18 mouse cellular contexts compared by ENCODE assay signal in genomic region chr1:93009196-93009595, GRCm38 (mm10). TPM values are rescaled to one million over a fixed set of nuclear protein-coding genes. Genes with fewer than 3 reads are reported as not detected.
DNase-seq lines count a peak whose midpoint lies in the region; ATAC-seq lines count a peak whose summit lies in the region.
"Had no signal": no experiment of that assay in that cellular context is flagged by ENCODE, and none has a peak within 500 bp of the region (broad histone marks: within the 10 kb centered on the region; RNA-seq: fewer than 3 reads in every experiment).

No protein-coding gene starts in this region.

- WGBS in lung, embryonic 16.5 days = 32% methylated on average over 4 of the region's 4 CpGs

- no peaks in the 10 kb centered on the region for H3K27me3 ChIP-seq in lung, embryonic 16.5 days (ENCODE audit: control insufficient read depth, insufficient read depth, low read depth, low read length)
- H3K27me3 ChIP-seq: embryonic facial prominence, embryonic 12.5 days; forebrain, embryonic 13.5 days; hindbrain, embryonic 15.5 days; stomach, embryonic 15.5 days had no signal

- H3K4me2 ChIP-seq in lung, embryonic 16.5 days (ENCODE audit: low read depth, low read length) = no peak overlapping the region
- H3K4me2 ChIP-seq: embryonic facial prominence, embryonic 12.5 days; forebrain, embryonic 13.5 days; hindbrain, embryonic 15.5 days; limb, embryonic 15.5 days; stomach, embryonic 15.5 days had no signal

- no peak overlapping the region for H3K4me3 ChIP-seq in lung, embryonic 16.5 days (ENCODE audit: low read length)
- H3K4me3 ChIP-seq: embryonic facial prominence, embryonic 12.5 days; forebrain, embryonic 13.5 days; hindbrain, embryonic 15.5 days; limb, embryonic 15.5 days; stomach, embryonic 15.5 days had no signal

- no peaks in the 10 kb centered on the region for H3K9me3 ChIP-seq in lung, embryonic 16.5 days (ENCODE audit: control insufficient read depth, low read length)
- H3K9me3 ChIP-seq: embryonic facial prominence, embryonic 12.5 days; forebrain, embryonic 13.5 days; hindbrain, embryonic 15.5 days; limb, embryonic 15.5 days; stomach, embryonic 15.5 days had no signal

- ATAC-seq in lung, embryonic 16.5 days (ENCODE audit: low read depth) = peak; percentile 32; the same call in 1 of the 2 replicates
- ATAC-seq: forebrain, embryonic 13.5 days had no signal

- no peak overlapping the region for H3K27ac ChIP-seq in lung, embryonic 16.5 days (ENCODE audit: low read length)
- H3K27ac ChIP-seq: embryonic facial prominence, embryonic 12.5 days; forebrain, embryonic 13.5 days; hindbrain, embryonic 15.5 days; limb, embryonic 15.5 days; stomach, embryonic 15.5 days had no signal

- H3K36me3 ChIP-seq in lung, embryonic 16.5 days (ENCODE audit: control insufficient read depth, insufficient read depth, low read length) = no peaks in the 10 kb centered on the region
- H3K36me3 ChIP-seq: embryonic facial prominence, embryonic 12.5 days; hindbrain, embryonic 15.5 days; limb, embryonic 15.5 days; stomach, embryonic 15.5 days had no signal

- H3K4me1 ChIP-seq in lung, embryonic 16.5 days (replicated peaks; ENCODE audit: control insufficient read depth, insufficient read depth, low read length) = peaks cover 3% of the 10 kb centered on the region; the same call in 1 of the 2 replicates
- H3K4me1 ChIP-seq: embryonic facial prominence, embryonic 12.5 days; forebrain, embryonic 13.5 days; hindbrain, embryonic 15.5 days; limb, embryonic 15.5 days; stomach, embryonic 15.5 days had no signal

- no peak overlapping the region for H3K9ac ChIP-seq in lung, embryonic 16.5 days (ENCODE audit: low read length)
- H3K9ac ChIP-seq: embryonic facial prominence, embryonic 12.5 days; forebrain, embryonic 13.5 days; hindbrain, embryonic 15.5 days; limb, embryonic 15.5 days; stomach, embryonic 15.5 days had no signal

- DNase-seq in cerebellum, postnatal 10 days = peak; percentile 49 to 56
- DNase-seq in cerebellum, postnatal 4 days (ENCODE audit: low spot score in 2 of 2) = no peak
- no peak for DNase-seq in lung, postnatal 25 days (ENCODE audit: low spot score)
- peak; percentile 61 for DNase-seq in heart, postnatal 4 days
- DNase-seq in ovary, postnatal 14 days (ENCODE audit: low spot score) = peak; percentile 31
- DNase-seq in cerebellum, postnatal 25 days = no peak
- no peak for DNase-seq in layer of hippocampus, adult 9-10 months (ENCODE audit: low spot score)
- DNase-seq: cerebellum, adult 11 months; gastrocnemius, postnatal 25 days; layer of hippocampus, postnatal 36 days had no signal

RNA-seq across cellular contexts. Expression of gene Aqp12, which starts 3.1 kb away (rescaled TPM):
- not detected in 2 replicates for polyA plus RNA-seq in lung, embryonic 16.5 days (2015; fragmentation: Nextera tagmentation; extraction: Ambion mirVana)
- total RNA-seq in heart, postnatal 4 days (2021) = not detected
- total RNA-seq: ES-E14; gastrocnemius, postnatal 25 days; layer of hippocampus, postnatal 36 days had no signal
- polyA plus RNA-seq: embryonic facial prominence, embryonic 12.5 days; forebrain, embryonic 13.5 days; hindbrain, embryonic 15.5 days; limb, embryonic 15.5 days; neural tube, embryonic 11.5 days had no signal

RNA-seq across cellular contexts. Expression of gene Gpr35, which starts 58.5 kb away (rescaled TPM):
- polyA plus RNA-seq in lung, embryonic 16.5 days (2015; fragmentation: Nextera tagmentation; extraction: Ambion mirVana) = 0.46 and 0.52 TPM in 2 replicates
- total RNA-seq in heart, postnatal 4 days (2021) = under 1 TPM; 0.38 to 0.59 TPM

Comparison
In these comparisons a context has a peak if more than half of its experiments do, and no peak if none do; other contexts are left out.
1. DNase-seq: peak in cerebellum, postnatal 10 days (2 of 2), heart, postnatal 4 days (single experiment) and ovary, postnatal 14 days (single experiment); none in cerebellum, postnatal 4 days (0 of 2), lung, postnatal 25 days (single experiment), cerebellum, postnatal 25 days (0 of 2) and layer of hippocampus, adult 9-10 months (single experiment).